Mouse (Mus musculus) frontal cortex, adult (tissue): ENCODE measurements around the gene Phf20.
A peak's percentile ranks its signal among the peaks of the same experiment; 100 is the strongest.
"Not testable (repeated sequence)": the region's sequence is repeated elsewhere in the genome, so short reads cannot be mapped to it uniquely, and the experiment has no call there.

Source experiments
- ATAC-seq: cut with Nextera tagmentation; 2 replicates; pipeline ENCODE4 v1.9.2; 2017; ENCODE audit warnings: mild to moderate bottlenecking, moderate library complexity, mixed read lengths; ENCODE audit not compliant: low TSS enrichment

The Phf20 gene

DNA sequence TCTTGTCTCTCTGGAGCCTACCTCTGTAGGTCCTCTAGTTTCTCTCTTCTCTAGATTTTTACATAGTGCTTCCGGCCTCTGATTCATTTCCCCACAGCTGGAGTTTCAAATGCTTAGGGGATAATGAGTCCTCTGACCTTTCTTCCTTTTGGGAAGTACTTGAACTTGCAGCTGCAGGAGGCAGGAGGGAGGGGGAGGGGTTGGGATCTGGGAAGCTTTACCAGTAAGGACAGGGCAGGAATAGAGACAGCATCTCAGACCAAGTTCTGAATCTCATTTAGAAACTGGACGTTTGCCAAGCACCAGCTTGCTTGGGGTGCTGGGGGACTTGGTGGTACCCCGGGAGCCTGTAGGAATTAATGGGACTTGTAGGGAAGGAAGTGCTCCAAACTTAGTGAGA, 3.7 kb downstream of the Phf20 start:
- ATAC-seq: no peak

DNA sequence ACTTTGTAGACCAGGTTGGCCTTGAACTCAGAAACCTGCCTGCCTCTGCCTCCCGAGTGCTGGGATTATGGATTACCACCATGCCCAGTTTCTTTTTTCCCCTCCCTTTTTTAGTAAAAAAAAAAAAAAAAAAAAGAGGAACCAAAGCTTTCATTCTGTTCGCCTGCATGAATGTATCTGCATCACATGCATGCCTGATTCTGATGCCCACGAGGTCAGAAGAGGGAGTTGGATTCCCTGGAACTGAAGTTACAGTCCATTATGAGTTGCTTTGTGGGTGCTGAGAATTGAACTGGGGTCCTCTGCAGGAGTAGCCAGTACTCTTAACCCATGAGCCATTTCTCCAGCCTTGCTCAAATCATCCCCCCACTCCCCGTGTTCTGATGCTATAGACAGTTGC, 5.2 kb downstream of the Phf20 start:
- ATAC-seq: no peak

DNA sequence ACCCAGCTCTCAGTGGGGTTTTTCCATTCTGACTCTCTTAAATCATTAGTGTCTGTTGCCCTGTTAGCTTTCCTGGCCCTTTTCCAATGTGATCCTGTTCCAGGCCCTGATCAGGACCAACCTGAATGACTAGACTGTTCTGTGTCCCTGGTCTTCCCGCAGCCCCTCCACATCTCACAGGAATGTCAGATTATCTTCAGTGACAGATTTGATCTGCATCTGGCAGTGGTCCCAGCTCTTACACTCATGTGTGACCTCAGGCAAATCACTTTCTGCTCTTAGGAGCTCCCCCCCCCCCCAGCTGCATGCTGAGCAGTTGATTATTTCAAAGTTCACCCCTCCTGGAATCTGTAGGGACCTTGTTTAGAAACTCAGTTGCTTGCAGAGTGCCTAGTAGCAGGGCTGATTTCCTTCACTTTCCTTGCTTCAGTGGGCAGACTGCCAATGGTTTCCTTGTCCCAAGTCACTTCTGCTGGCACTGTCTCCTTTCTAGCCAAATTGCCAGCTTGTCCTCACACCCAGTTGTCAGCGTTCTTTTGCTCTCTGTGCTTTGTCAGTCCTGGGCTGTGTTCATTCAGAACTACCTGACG, 6.7 kb downstream of the Phf20 start:
- peak; percentile 23; the same call in 1 of the 2 replicates for ATAC-seq

DNA sequence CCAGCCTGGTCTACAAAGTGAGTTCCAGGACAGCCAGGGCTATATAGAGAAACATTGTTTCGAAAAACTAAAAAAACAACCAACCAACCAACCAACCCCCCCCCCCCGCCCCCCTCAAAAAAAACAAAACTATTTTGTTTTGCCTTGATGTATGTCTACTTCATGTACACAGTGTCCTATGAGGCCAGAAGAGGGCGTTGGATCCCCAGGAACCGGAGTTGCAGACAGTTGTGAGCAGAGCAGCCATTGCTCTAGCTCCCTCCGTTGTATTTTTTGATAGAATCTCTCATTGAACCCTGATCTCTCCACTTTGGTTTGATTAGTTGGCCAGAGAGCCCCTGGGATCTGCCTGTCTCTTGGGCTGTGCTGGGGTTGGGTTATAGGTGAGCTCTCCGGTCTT, 7.7 kb downstream of the Phf20 start:
- ATAC-seq: no peak

DNA sequence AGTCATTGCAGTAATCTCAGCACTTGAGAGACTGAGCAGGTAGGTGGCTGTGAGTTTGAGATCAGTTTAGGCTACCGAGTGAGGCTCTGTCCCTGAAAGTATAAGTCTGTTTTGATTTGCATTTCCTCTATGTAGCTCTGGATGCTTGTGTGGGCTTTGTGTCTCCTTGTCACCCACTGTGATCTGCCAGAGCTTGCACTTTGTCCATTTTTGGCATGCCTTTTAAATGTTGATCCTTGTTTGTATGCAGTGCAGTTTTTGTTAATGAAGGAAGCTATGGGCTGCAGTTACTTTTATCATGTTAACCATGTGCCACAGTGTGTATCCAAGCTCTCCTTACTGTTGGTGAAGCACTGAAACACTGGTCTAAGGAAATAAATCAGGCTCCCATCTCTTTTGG, 21.5 kb downstream of the Phf20 start:
- no peak for ATAC-seq

DNA sequence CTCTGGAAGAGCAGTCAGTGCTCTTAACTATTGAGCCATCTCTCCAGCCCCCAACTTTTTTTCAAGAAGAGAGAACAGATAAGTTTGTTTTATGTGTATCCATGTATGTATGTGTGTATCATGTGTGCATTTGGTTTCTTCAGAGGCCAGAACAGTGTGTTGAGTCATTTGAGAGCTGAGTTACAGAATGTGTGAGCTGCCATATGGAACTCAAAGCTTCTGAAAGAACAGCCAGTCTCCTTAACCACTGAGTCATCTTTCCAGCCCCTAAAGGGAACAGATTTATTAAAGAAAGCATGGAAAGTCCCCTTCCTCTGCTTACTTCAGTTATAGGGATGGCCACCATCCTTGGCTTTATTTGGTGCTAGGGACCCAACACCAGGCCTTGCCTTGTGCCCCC, 25.8 kb downstream of the Phf20 start:
- ATAC-seq: peak; percentile 79

DNA sequence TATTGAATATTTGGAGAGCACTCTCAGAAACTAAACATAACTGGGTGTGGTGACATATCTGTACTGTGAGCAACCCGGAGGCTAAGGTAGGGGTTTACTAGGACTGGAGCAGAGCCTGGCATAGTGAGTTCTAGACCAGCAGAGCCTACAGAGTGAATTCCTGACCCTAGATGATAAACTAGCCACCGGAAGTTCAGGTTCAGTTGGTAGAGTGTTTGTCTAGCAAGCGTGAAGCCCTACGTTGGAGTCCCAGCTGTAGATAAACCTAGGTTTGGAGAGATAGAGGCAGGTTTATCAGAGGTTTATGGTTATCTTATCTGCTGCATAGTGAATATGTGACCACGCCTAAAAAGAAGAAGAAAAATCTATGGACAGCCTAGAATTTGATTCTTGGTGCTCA, 27.8 kb downstream of the Phf20 start:
- no peak for ATAC-seq

DNA sequence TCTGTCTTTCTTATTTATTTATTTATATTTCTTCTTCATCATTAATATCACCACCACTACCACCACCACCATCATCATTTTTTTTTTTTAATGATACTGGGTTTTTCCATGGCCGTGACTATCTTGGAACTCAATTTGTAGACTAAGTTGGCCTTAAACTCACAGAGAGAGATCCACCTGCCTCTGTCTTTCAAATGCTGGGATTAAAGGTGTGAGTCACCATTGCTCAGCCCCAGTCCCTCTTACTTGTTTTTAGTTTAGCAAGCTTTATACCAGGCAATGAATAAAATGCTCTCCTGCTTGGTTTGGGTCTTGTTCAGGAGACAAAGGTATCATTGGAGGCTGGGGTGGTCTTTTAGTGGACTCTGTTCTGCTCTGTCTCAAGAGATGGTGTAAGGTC, 31.4 kb downstream of the Phf20 start:
- no peak for ATAC-seq

DNA sequence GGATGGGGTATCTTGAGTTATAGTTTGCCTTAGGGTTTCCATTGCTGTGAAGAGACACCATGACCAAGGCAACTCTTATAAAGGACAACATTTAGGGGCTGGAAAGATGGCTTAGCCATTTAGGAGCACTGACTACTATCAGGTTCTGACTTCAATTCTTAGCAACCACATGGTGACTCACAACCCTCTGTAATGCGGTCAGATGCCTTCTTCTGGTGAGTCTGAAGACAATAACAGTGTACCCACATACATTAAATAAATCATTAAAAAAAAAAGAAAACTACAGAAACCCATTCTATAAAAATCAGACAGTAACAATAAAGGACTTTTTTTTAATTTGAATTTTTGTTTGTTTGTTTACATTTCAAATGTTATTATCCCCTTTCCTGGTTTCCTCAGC, 32.9 kb downstream of the Phf20 start:
- no peak for ATAC-seq

DNA sequence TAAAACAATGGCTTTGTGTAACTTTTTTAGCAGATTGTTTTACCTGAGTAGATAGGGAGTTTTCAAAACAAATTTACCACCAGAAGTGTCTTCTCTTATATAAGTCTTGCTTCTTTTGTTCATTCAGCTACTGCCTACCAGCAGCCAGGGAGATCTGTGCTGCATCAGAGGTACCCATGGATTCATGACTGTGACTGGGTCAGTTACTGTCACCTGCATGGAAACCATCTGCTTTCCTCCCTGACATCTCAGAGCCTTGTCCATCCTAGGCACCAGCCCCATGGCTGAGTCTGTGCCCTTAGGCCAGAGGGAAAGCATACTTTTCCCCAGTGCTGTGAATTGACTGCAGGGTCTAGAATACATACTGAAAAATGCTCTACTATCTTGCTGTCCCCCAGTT, 35.1 kb downstream of the Phf20 start:
- no peak for ATAC-seq

DNA sequence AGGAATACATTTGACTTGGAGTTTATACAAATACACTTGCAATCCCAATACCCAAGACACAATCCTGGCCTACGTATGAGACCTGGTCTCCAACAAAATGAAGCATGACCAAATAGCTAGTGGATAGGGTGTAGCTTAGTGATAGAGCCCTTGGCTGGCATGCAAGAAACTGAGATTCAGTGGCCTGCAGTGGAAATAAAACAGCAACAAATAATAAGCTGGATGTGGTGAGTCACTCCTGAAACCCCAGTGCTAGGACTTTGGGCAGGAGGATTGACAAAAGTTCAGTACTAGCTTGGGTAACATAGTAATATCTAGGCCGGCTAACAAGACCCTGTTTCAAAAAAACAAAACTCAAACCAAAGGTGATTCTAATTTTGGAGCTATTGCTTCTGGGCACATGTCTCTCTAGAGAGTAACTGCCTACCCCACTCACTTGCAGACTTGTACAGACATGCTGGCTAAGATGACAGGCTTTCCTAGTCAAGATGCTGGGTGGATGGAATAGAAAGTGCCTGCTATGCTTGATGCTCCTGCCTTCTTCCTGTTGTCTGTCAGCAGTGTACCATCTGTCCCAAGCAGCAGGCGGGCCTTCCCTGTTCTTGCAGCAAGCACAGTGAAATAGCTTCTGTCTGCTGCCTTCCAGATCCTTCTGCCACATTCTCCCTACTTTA, 37.1 kb downstream of the Phf20 start:
- peak; percentile 96 for ATAC-seq

DNA sequence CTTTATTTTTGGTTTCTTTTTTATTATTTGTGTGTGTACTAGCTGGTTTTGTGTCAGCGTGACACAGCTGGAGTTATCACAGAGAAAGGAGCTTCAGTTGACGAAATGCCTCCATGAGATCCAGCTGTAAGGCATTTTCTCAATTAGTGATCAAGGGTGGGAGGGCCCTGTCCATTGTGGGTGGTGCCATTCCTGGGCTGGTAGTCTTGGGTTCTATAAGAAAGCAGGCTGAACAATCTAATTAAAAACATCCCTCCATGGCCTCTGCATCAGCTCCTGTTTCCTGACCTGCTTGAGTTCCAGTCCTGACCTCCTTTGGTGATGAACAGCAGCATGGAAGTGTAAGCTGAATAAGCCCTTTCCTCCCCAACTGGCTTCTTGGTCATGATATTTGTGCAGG, 37.8 kb downstream of the Phf20 start:
- not testable (repeated sequence) for ATAC-seq

DNA sequence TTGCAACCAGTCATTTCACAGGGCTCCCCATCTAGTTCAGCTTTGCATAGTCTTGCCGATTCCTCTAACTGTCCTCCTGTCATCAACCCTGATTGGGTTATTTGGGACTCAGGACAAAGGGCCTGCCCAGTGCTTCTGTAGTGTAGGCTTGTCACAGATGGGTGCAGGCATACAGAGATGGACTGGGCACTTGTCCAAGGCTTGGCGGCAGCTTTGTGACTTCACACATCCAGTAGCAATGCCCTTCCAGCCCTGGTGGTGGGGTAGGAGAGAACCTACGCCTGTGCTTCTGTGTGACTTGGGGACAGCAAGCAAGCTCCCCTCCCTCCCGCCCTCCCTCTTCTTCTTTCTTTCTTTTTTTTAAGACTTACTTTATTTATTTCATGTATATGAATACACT, 39.6 kb downstream of the Phf20 start:
- ATAC-seq: no peak

DNA sequence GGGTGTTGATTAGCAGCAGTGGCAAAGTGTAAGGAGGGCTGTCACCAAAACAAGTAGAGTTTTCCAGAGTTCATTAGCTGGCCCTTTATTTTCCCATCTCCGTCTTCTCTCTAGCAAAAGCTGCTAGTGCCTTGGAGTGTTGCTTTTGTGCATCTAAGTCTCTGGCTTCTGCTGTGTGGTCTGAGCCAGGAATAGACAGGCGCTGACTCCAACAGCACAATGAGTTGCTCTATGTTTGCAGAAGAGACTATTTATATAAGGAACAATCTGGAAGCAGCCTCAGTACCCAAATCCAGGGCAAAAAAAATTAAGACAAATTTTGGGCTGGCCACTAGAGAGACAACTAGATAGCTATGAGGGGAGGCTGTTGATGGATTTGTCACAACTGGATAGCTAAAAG, 45.4 kb downstream of the Phf20 start:
- ATAC-seq: peak; percentile 97

DNA sequence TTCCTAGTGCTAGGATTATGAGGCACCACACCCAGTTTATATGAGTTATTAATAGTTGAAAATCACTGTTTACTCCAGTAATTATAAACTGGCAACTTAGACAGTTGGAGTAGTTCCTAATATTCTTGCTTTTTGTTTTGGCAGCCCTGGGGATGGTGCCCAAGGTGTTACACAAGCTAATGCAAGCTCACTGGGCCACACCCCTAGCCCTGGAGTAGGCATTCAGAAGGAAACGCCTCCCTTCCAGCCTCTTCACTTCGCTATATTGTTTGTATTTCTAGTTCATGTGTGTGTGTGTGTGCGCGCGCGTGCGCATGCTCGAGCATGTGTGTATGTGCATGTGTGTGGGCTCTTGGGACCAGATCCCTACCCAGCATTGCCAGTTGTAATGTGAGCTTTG, 46.7 kb downstream of the Phf20 start:
- ATAC-seq: no peak

DNA sequence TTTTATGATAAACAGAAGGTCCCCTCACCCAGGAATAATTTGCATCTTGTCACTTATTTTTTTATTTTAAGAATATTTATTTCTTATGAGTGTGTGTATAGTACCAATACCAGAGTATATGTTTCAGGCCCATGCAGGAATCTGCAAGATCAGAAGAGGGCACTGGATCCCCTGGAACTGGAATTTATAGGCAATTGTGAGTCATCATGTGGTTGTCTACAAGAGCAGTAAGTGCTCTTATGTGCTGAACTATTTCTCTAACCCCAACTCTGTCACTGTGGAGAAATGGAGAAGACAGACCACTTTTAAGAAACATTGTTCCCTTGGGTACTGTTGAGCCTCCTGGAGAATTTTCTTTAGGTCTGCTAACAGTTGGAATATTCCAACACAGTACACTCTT, 51.3 kb downstream of the Phf20 start:
- no peak for ATAC-seq

DNA sequence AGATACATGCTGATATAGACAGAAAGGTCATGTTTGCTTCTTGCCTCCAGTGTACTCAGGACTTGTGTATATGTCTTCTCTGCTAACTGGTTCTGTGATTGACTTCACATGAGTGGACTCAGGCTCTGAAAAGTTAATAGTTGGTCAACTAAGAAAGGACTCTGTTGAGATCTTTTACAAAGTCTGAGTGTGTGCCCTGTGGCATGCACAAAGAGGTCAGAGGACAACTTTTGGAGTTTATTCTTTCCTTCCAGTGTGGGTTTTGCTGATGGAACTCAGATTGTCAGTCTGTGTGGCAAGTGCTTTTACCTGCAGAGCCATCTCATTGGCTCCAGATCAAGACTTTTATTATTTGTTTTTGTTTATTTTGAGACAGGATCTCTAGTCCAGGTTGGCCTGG, 54.5 kb downstream of the Phf20 start:
- ATAC-seq: no peak

DNA sequence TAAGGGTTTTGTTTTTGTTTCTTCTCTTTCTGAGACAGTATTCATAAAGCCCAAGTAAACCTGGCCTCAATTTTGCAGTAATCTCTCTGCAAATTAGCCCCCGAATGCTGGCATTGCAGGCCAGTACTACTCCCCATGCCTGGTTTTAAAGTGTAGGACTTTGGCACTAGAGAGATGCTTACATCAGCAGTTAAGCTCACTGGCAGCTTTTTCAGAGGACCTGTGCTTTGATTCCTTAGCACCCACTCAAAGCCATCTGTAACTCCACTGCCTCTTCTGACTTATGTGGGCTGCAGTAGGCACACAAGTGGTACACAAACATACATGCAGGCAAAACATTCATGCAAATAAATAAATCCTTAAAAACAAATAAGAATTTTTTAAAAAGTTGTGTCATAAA, 55.0 kb downstream of the Phf20 start:
- peak; percentile 84 for ATAC-seq

DNA sequence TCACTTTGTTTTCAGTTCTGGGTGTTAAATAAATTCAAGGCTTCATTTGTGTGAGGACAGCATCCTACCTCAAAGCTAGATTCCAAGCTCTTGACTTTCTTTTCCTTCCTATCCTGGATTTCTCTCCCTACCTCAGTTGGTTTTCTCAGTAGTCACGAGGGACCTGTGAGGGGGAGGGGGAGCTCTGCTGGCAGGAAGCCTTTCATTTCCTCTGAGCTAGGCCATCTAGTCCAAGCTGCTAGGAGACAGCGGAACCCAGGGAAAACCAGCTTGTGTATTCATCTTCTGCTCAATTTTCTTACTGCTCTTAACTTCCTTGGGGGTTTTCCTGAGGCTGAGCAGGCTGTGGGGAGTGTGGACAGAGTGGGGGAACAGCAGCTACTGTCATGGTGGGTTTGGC, 60.8 kb downstream of the Phf20 start:
- ATAC-seq: peak; percentile 77

DNA sequence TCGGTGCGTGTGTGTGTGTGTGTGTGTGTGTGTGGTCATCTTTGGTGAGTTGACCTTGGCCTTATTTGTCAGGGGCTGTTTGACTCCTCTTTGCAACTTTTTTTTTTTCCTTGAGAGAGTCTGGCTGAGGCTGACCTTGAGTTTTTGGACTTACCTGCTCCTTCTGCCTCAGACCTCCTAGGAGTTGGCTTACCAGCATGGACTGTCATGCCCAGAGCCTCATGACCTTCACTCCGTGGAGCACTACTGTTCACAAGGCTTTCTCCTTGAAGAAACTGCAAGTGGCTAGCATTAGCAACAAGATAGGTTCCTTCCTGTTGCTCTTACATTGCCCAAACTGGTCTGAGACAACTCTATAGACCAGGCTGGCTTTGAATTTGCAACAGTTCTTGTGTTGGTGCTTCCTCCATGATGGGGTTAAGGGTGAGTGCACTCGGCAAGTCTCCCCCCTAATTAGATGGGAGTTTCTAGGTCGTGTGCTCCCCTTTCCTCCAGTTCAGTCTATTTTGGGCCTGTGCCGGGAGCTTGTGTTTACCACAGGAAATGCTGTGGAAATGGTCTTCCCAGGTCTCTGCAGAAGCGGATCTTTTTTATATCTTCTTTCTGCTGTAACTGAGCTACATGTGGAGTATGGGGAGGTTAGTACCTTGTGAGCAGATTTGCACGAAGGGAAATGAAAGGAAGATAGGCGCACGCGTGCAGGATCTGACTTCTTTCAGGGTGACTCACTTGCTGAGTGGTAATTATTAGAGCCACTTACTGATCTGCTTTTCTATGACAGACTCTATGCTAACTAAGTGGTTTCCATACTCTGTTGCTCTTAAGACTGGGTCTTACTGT, 61.9 kb downstream of the Phf20 start:
- ATAC-seq: no peak

DNA sequence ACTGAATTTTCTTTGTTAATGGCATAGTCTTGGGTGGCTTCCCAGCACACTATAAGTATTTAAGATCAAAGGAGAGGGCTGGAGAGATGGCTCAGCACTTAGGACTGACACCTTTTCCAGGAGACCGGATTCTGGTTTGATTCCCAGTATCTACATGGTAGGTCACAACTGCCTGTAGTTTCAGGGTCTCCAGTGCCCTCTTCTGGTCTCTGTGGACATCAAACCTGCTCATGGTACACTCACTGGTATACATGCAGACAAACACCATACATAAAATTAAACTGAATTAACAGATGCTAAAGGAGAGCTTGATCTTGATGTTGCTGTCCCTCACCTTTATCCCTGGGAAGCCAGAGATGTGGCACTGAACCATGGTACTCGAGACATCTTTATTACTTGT, 64.7 kb downstream of the Phf20 start:
- no peak for ATAC-seq

DNA sequence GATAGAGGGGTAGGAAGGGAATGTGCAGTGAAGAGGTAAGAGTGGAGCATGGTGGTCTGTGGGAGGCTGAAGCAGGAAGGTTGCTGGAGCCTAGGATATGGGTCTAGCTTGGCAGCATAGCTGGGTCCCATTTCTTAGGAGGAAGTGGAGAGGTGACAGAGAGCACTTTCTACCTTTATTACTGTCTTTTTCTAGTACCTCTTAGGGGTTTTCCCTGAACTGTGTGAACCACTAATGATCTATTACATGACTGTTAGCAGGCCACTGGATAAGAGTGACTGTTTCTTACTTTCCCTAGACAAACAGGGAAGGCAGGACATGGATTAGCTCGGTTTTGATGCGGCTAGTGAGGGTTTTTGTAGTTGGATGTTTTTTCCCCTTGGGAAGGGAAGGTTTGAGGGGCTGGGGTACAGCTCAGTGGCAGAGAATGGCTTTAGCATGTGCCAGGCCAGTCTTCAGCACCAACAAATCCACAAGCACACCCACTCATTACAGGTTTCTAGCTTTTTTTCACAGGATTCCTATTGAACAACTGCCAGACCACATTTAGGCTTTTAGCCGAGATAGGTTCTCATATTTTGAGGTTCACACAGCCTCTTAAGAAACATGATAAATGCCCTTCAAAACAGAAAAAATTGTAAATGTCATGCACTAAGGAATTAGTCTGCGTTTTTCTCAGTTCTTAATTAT, 67.1 kb downstream of the Phf20 start:
- ATAC-seq: no peak

DNA sequence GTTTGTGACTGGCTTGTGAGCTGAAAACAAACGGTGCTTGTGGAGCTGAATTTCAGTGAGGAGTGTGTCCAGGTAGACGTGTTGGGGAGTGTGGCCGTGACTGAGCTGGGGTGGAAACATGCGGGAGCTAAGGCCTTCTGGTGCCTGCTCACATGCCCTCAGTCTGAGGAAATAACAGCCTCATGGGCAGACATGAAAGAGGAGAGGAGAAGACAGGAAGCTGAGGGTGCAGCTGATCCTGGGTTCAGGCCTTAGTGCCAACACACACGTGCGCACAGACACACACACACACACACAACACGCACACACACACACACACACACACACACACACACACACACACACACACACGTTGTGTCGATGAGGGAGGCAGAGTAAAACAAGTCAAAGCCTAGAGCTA, 71.4 kb downstream of the Phf20 start:
- ATAC-seq: no peak
